Mouse (Mus musculus) thymus, postnatal 4 days (tissue): ENCODE measurements around the gene Car2.

Experiments used
- DNase-seq: peaks from one replicate; pipeline ENCODE4 v3.0.0; 2021

Gene Car2

GRCm38 (mm10) chr3:14886102-14887098 lies at the start of gene Car2:
Car2 (plus strand) TSS chr3:14886273.
- DNase-seq, result peak; percentile 75

- DNase-seq, result no peak
Measured at GRCm38 (mm10) chr3:14838936-14839335, 47.1 kb upstream of the Car2 start.

GRCm38 (mm10) chr3:14839466-14840118 lies 46.5 kb upstream of the Car2 start:
- no peak for DNase-seq

GRCm38 (mm10) chr3:14848587-14849254 lies 37.4 kb upstream of the Car2 start:
- DNase-seq, result no peak

GRCm38 (mm10) chr3:14853966-14854365 lies 32.1 kb upstream of the Car2 start:
- DNase-seq, result no peak

- DNase-seq, result no peak
Measured at GRCm38 (mm10) chr3:14854446-14854845, 31.6 kb upstream of the Car2 start.

GRCm38 (mm10) chr3:14857874-14858273 lies 28.2 kb upstream of the Car2 start:
- DNase-seq, result no peak

- DNase-seq, result no peak
Measured at GRCm38 (mm10) chr3:14860291-14860690, 25.8 kb upstream of the Car2 start.

GRCm38 (mm10) chr3:14861165-14861564 lies 24.9 kb upstream of the Car2 start:
- no peak for DNase-seq

- DNase-seq, result no peak
Measured at GRCm38 (mm10) chr3:14861787-14862186, 24.3 kb upstream of the Car2 start.

GRCm38 (mm10) chr3:14862654-14863021 lies 23.4 kb upstream of the Car2 start:
- DNase-seq, result no peak

GRCm38 (mm10) chr3:14863022-14863711 lies 22.9 kb upstream of the Car2 start, which contains the start of gene Car3:
Car3 (plus strand) TSS chr3:14863512.
- no peak for DNase-seq

- no peak for DNase-seq
Measured at GRCm38 (mm10) chr3:14863922-14864321, 22.2 kb upstream of the Car2 start.

- no peak for DNase-seq
Measured at GRCm38 (mm10) chr3:14865941-14866340, 20.1 kb upstream of the Car2 start.

GRCm38 (mm10) chr3:14869779-14870178 lies 16.3 kb upstream of the Car2 start:
- peak; percentile 85 for DNase-seq

GRCm38 (mm10) chr3:14870528-14870927 lies 15.5 kb upstream of the Car2 start:
- no peak for DNase-seq

- peak; percentile 74 for DNase-seq
Measured at GRCm38 (mm10) chr3:14871386-14871785, 14.7 kb upstream of the Car2 start.

GRCm38 (mm10) chr3:14874402-14875040 lies 11.6 kb upstream of the Car2 start:
- no peak for DNase-seq

- DNase-seq, result no peak
Measured at GRCm38 (mm10) chr3:14876325-14876918, 9.7 kb upstream of the Car2 start.

- no peak for DNase-seq
Measured at GRCm38 (mm10) chr3:14877251-14877909, 8.7 kb upstream of the Car2 start.

GRCm38 (mm10) chr3:14878749-14879223 lies 7.3 kb upstream of the Car2 start:
- no peak for DNase-seq
